Mouse (Mus musculus) neural tube, embryonic 14.5 days (tissue): Measurements from ENCODE around the gene Stc2. TPM values are rescaled to one million over a fixed set of nuclear protein-coding genes. Genes with fewer than 3 reads are reported as not detected.

ENCODE experiments used
- ATAC-seq: fragments of 200-750 bp; cut with Nextera tagmentation; 2 replicates; pipeline ENCODE4 v1.8.0; 2017; ENCODE audit warnings: low read depth, mild to moderate bottlenecking, moderate TSS enrichment, moderate library complexity
- H3K27ac ChIP-seq: fragments of 300-500 bp; sonication (generic); 2 replicates; pipeline ENCODE4 v1.5.1; 2014; ENCODE audit warnings: low read depth, mild to moderate bottlenecking, control low read depth, low read length, moderate library complexity, mixed read lengths
- H3K27me3 ChIP-seq: fragments of 300-500 bp; sonication (generic); 2 replicates; pipeline ENCODE4 v1.6.1; 2014; ENCODE audit warnings: low read length; ENCODE audit not compliant: control insufficient read depth, insufficient read depth
- H3K36me3 ChIP-seq: fragments of 300-500 bp; sonication (generic); 2 replicates; pipeline ENCODE4 v1.6.1; 2014; ENCODE audit warnings: low read length, mixed read lengths; ENCODE audit not compliant: control insufficient read depth, insufficient read depth
- H3K4me1 ChIP-seq: fragments of 300-500 bp; sonication (generic); 2 replicates; pipeline ENCODE4 v1.6.1; 2014; ENCODE audit warnings: low read length; ENCODE audit not compliant: control insufficient read depth, insufficient read depth
- H3K4me2 ChIP-seq: fragments of 300-500 bp; sonication (generic); 2 replicates; pipeline ENCODE4 v1.6.1; 2014; ENCODE audit warnings: mild to moderate bottlenecking, low read depth, low read length, control low read depth
- H3K4me3 ChIP-seq: fragments of 300-500 bp; sonication (generic); 2 replicates; pipeline ENCODE4 v1.5.1; 2014; ENCODE audit warnings: low read depth, low read length, control low read depth, mixed read lengths
- H3K9ac ChIP-seq: fragments of 300-500 bp; sonication (generic); replicated peaks from 2 replicates; pipeline ENCODE4 v1.6.1; 2014; ENCODE audit warnings: low read depth, mild to moderate bottlenecking, control low read depth, low read length, mixed read lengths
- H3K9me3 ChIP-seq: fragments of 300-500 bp; sonication (generic); 2 replicates; pipeline ENCODE4 v1.6.1; 2016; ENCODE audit warnings: low read length; ENCODE audit not compliant: control insufficient read depth
- WGBS: fragments of 180-500 bp; shearing (Covaris S2); extraction: QIAGEN DNeasy Blood & Tissue Kit; methylation state at CpG from one replicate; pipeline ENCODE4 v1.1.7; 2014; 5-methylcytosine and 5-hydroxymethylcytosine counted together
- polyA plus RNA-seq: library from polyadenylated mRNA; unstranded; fragments of >200 nt; fragmentation: Nextera tagmentation; extraction: Ambion mirVana; gene quantifications from 2 replicates; pipeline ENCODE4 v1.2.1, GENCODE M21; 2014

Gene Stc2
- polyA plus RNA-seq, 1 experiment from 2014 or later = 0.55 TPM

DNA sequence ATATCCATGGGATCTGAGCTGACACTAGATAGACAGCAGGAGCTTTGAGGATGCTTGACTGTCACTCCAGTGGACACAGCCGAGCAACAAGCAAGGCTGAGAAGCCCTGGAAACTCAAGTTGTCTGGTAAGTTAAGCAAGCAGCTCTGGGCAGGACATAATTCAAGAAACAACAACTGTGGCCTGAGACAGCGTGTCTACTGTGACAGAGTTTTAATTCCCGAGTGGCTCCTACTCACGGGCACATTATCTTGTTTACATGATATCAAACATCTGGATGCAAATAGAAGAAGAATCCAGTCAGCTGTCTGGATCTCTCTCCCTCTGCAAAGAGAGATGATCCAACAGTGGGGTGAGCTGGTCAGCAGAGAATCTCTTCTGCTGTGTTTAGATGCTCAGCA is 19.0 kb upstream of the Stc2 start:
- Histone ChIP-seq H3K36me3 (no peaks in the 10 kb centered on the region), H3K4me3 (no peak overlapping the region), H3K27ac (no peak overlapping the region), H3K27me3 (no peaks in the 10 kb centered on the region), H3K9me3 (no peaks in the 10 kb centered on the region), H3K4me2 (no peak overlapping the region), H3K4me1 (no peaks in the 10 kb centered on the region), H3K9ac (no peak overlapping the region)
- no peak for ATAC-seq
- WGBS = 70% methylated on average over 4 of the region's 4 CpGs

GRCm38 (mm10) chr11:31387526-31387925 is 17.7 kb upstream of the Stc2 start:
- ATAC-seq = no peak
- Histone ChIP-seq H3K27me3 (no peaks in the 10 kb centered on the region), H3K4me2 (no peak overlapping the region), H3K4me1 (no peaks in the 10 kb centered on the region), H3K9ac (no peak overlapping the region), H3K9me3 (no peaks in the 10 kb centered on the region), H3K4me3 (no peak overlapping the region), H3K36me3 (no peaks in the 10 kb centered on the region), H3K27ac (no peak overlapping the region)
- WGBS = 90% methylated on average over 5 of the region's 5 CpGs

DNA sequence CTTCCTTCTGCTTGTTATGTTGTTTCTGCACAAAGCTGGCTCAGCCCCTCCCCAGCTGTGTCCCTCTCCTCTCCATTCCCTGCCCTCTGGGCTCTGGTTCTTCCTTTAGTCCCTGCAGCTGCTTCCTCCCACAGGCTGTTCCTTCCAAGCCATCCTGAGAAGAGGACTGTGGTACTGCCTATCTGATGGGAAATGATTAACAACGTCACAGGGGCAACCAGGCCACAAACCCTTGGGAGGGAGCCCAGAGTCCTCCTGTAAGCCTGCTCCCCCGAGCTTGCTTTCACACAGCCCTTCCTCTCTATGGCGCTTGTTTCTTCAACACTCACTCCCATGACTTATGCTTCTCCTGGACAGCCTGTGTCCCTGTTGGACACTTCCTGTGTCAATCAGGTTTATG is 16.7 kb upstream of the Stc2 start:
- 68% methylated on average over 3 of the region's 3 CpGs for WGBS
- no peak for ATAC-seq
- Histone ChIP-seq H3K4me2 (no peak overlapping the region), H3K27ac (no peak overlapping the region), H3K27me3 (no peaks in the 10 kb centered on the region), H3K4me3 (no peak overlapping the region), H3K4me1 (no peaks in the 10 kb centered on the region), H3K36me3 (no peaks in the 10 kb centered on the region), H3K9me3 (no peaks in the 10 kb centered on the region), H3K9ac (no peak overlapping the region)

GRCm38 (mm10) chr11:31383968-31384367 is 14.1 kb upstream of the Stc2 start:
- no peaks in the 10 kb centered on the region for H3K27me3 ChIP-seq
- no peak overlapping the region for H3K4me3 ChIP-seq
- no peak overlapping the region for H3K9ac ChIP-seq
- H3K4me2 ChIP-seq = no peak overlapping the region
- H3K36me3 ChIP-seq = no peaks in the 10 kb centered on the region
- 88% methylated on average over 2 of the region's 2 CpGs for WGBS
- H3K4me1 ChIP-seq = no peaks in the 10 kb centered on the region
- no peak overlapping the region for H3K27ac ChIP-seq
- no peak for ATAC-seq
- H3K9me3 ChIP-seq = no peaks in the 10 kb centered on the region

DNA sequence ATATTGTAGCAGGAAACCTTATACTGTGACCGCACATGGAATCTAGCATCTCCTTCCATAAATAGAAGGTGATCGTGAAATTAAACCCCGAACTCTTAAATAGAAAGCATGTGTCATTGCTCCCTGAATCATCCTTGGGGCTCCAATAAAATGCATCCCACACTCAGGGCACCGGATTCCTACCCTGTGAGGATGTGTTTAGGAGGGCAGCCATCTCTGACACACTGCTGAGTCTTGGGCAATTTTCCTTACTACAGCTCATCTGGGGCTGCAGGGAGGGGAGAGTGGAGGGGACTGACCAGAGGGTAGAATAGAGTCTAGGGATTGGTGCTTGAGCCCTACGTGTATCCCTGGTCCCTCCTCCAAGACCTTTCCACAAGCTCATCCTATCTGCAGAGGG is 12.3 kb upstream of the Stc2 start:
- Histone ChIP-seq H3K9ac (no peak overlapping the region), H3K27me3 (no peaks in the 10 kb centered on the region), H3K27ac (no peak overlapping the region), H3K9me3 (no peaks in the 10 kb centered on the region), H3K4me2 (no peak overlapping the region), H3K4me1 (no peaks in the 10 kb centered on the region), H3K36me3 (no peaks in the 10 kb centered on the region), H3K4me3 (no peak overlapping the region)
- no peak for ATAC-seq
- 84% methylated on average over 5 of the region's 5 CpGs for WGBS

GRCm38 (mm10) chr11:31373438-31373837 is 3.6 kb upstream of the Stc2 start:
- no peak overlapping the region for H3K4me3 ChIP-seq
- WGBS = 69% methylated on average over 7 of the region's 7 CpGs
- no peak overlapping the region for H3K27ac ChIP-seq
- H3K27me3 ChIP-seq = peaks cover 23% of the 10 kb centered on the region
- H3K36me3 ChIP-seq = no peaks in the 10 kb centered on the region
- H3K9ac ChIP-seq = no peak overlapping the region
- H3K9me3 ChIP-seq = no peaks in the 10 kb centered on the region
- peaks cover 14% of the 10 kb centered on the region for H3K4me1 ChIP-seq
- no peak overlapping the region for H3K4me2 ChIP-seq
- ATAC-seq = no peak

- Histone ChIP-seq H3K4me3 (no peak overlapping the region), H3K9ac (no peak overlapping the region), H3K27me3 (peaks cover 26% of the 10 kb centered on the region), H3K4me2 (no peak overlapping the region), H3K36me3 (no peaks in the 10 kb centered on the region), H3K27ac (no peak overlapping the region), H3K9me3 (no peaks in the 10 kb centered on the region), H3K4me1 (peaks cover 18% of the 10 kb centered on the region)
- ATAC-seq = no peak
- 81% methylated on average over 4 of the region's 4 CpGs for WGBS
Measured at GRCm38 (mm10) chr11:31372206-31372605, 2.3 kb upstream of the Stc2 start.

GRCm38 (mm10) chr11:31371256-31371838 is 1.5 kb upstream of the Stc2 start:
- no peak overlapping the region for H3K27ac ChIP-seq
- H3K4me1 ChIP-seq = peaks cover 18% of the 10 kb centered on the region
- peaks cover 26% of the 10 kb centered on the region for H3K27me3 ChIP-seq
- no peak for ATAC-seq
- peak overlapping the region; percentile 100 for H3K4me2 ChIP-seq
- H3K4me3 ChIP-seq = peak overlapping the region; percentile 54
- H3K9me3 ChIP-seq = no peaks in the 10 kb centered on the region
- 1% methylated on average over 38 of the region's 39 CpGs for WGBS
- H3K9ac ChIP-seq = no peak overlapping the region
- no peaks in the 10 kb centered on the region for H3K36me3 ChIP-seq

GRCm38 (mm10) chr11:31370436-31371230 is 759 bp upstream of the Stc2 start:
- H3K4me2 ChIP-seq = peak overlapping the region; percentile 100
- H3K9ac ChIP-seq = no peak overlapping the region
- H3K9me3 ChIP-seq = no peaks in the 10 kb centered on the region
- peak overlapping the region; percentile 54 for H3K4me3 ChIP-seq
- H3K36me3 ChIP-seq = no peaks in the 10 kb centered on the region
- ATAC-seq = no peak
- 2% methylated on average over 24 of the region's 24 CpGs for WGBS
- peaks cover 26% of the 10 kb centered on the region for H3K27me3 ChIP-seq
- peaks cover 18% of the 10 kb centered on the region for H3K4me1 ChIP-seq
- H3K27ac ChIP-seq = no peak overlapping the region
